Mouse (Mus musculus) macrophage (primary cell): ENCODE data around the gene Dhx16. TPM values are rescaled to one million over a fixed set of nuclear protein-coding genes. Genes with fewer than 3 reads are reported as not detected.

Experiments
- H3K27ac ChIP-seq: fragments of 350-480 bp; formaldehyde crosslinking; 2 replicates; pipeline ENCODE4 v1.9.0; 2021
- H3K36me3 ChIP-seq: fragments of 350-480 bp; formaldehyde crosslinking; 2 replicates; pipeline ENCODE4 v1.9.0; 2021; ENCODE audit errors: inconsistent target
- H3K4me3 ChIP-seq: fragments of 350-480 bp; formaldehyde crosslinking; 2 replicates; pipeline ENCODE4 v1.9.0; 2021; ENCODE audit errors: inconsistent target
- H3K79me2 ChIP-seq: fragments of 350-480 bp; formaldehyde crosslinking; 2 replicates; pipeline ENCODE4 v1.9.0; 2021; ENCODE audit errors: inconsistent target
- WGBS: methylation state at CpG from one replicate; pipeline ENCODE4 v1.1.7; 2026; ENCODE audit warnings: inconsistent platforms; ENCODE audit not compliant: missing documents; 5-methylcytosine and 5-hydroxymethylcytosine counted together
- polyA plus RNA-seq: library from polyadenylated mRNA; stranded (reverse); fragments of 250-400 nt; gene quantifications from 3 replicates; pipeline ENCODE4 v1.2.4, GENCODE M21; 2018; ENCODE audit warnings: inconsistent platforms

The Dhx16 gene
- polyA plus RNA-seq, 1 experiment from 2014 or later: 19.8 TPM

GRCm38 (mm10) chr17:35900636-35901035 is 21.0 kb downstream of the Dhx16 start:
- peaks cover 9% of the 10 kb centered on the region; the same call in 1 of the 2 replicates for H3K36me3 ChIP-seq
- H3K27ac ChIP-seq: no peak overlapping the region
- no peaks in the 10 kb centered on the region for H3K79me2 ChIP-seq
- H3K4me3 ChIP-seq: no peak overlapping the region
- WGBS: 8% methylated on average over 3 of the region's 3 CpGs

- peaks cover 9% of the 10 kb centered on the region; the same call in 1 of the 2 replicates for H3K36me3 ChIP-seq
- no peaks in the 10 kb centered on the region for H3K79me2 ChIP-seq
- no peak overlapping the region for H3K4me3 ChIP-seq
- WGBS: 67% methylated on average over 9 of the region's 9 CpGs
- H3K27ac ChIP-seq: no peak overlapping the region
Measured at GRCm38 (mm10) chr17:35903343-35903991, 23.8 kb downstream of the Dhx16 start.

- peaks cover 9% of the 10 kb centered on the region; the same call in 1 of the 2 replicates for H3K36me3 ChIP-seq
- 33% methylated on average over 4 of the region's 4 CpGs for WGBS
- no peaks in the 10 kb centered on the region for H3K79me2 ChIP-seq
- no peak overlapping the region for H3K27ac ChIP-seq
- no peak overlapping the region for H3K4me3 ChIP-seq
Measured at GRCm38 (mm10) chr17:35903992-35904355, 24.4 kb downstream of the Dhx16 start.

- Histone ChIP-seq H3K4me3 (no peak overlapping the region), H3K36me3 (peaks cover 9% of the 10 kb centered on the region; the same call in 1 of the 2 replicates), H3K27ac (no peak overlapping the region), H3K79me2 (no peaks in the 10 kb centered on the region; the same call in 1 of the 2 replicates)
- WGBS: 100% methylated on average over 1 of the region's 1 CpGs
Measured at GRCm38 (mm10) chr17:35905587-35905986, 26.0 kb downstream of the Dhx16 start.

- peaks cover 14% of the 10 kb centered on the region; the same call in 1 of the 2 replicates for H3K36me3 ChIP-seq
- H3K4me3 ChIP-seq: no peak overlapping the region
- H3K27ac ChIP-seq: no peak overlapping the region
- WGBS: 54% methylated on average over 2 of the region's 2 CpGs
- H3K79me2 ChIP-seq: peaks cover 17% of the 10 kb centered on the region
Measured at GRCm38 (mm10) chr17:35907609-35908008, 28.0 kb downstream of the Dhx16 start.

GRCm38 (mm10) chr17:35909186-35909918 is 29.7 kb downstream of the Dhx16 start:
- H3K27ac ChIP-seq: no peak overlapping the region
- H3K79me2 ChIP-seq: peaks cover 35% of the 10 kb centered on the region
- H3K36me3 ChIP-seq: peaks cover 14% of the 10 kb centered on the region
- H3K4me3 ChIP-seq: peak overlapping the region; percentile 43
- WGBS: 33% methylated on average over 20 of the region's 20 CpGs

- H3K4me3 ChIP-seq: peak within 1 kb of the TSS; percentile 43
- H3K36me3 ChIP-seq: peaks cover 14% of the 10 kb centered on the region
- 0% methylated on average over 13 of the region's 25 CpGs for WGBS
- peak within 1 kb of the TSS; percentile 41 for H3K27ac ChIP-seq
- H3K79me2 ChIP-seq: peaks cover 41% of the 10 kb centered on the region
Measured at GRCm38 (mm10) chr17:35909919-35910369, 30.3 kb downstream of the Dhx16 start, which contains the start of gene Atat1. Gene Atat1, minus strand, starts transcription at chr17:35910075.

GRCm38 (mm10) chr17:35914975-35915374 is 35.4 kb downstream of the Dhx16 start:
- Histone ChIP-seq H3K4me3 (peak overlapping the region; percentile 91), H3K36me3 (peaks cover 14% of the 10 kb centered on the region), H3K27ac (peak overlapping the region; percentile 98; the same call in 1 of the 2 replicates), H3K79me2 (peaks cover 81% of the 10 kb centered on the region)
- WGBS: 80% methylated on average over 5 of the region's 6 CpGs

GRCm38 (mm10) chr17:35915538-35916296 is 36.1 kb downstream of the Dhx16 start:
- Histone ChIP-seq H3K79me2 (peaks cover 87% of the 10 kb centered on the region), H3K36me3 (peaks cover 14% of the 10 kb centered on the region), H3K27ac (peak overlapping the region; percentile 98), H3K4me3 (peak overlapping the region; percentile 91)
- WGBS: 3% methylated on average over 28 of the region's 28 CpGs

- WGBS: under 1% methylated on average over 73 of the region's 83 CpGs
- H3K79me2 ChIP-seq: peaks cover 81% of the 10 kb centered on the region
- peak within 1 kb of the TSS; percentile 98 for H3K27ac ChIP-seq
- peaks cover 14% of the 10 kb centered on the region for H3K36me3 ChIP-seq
- H3K4me3 ChIP-seq: peak within 1 kb of the TSS; percentile 91
Measured at GRCm38 (mm10) chr17:35916297-35917142, 36.9 kb downstream of the Dhx16 start, which contains the start of the genes Mrps18b and Ppp1r10. Gene Mrps18b, minus strand, starts transcription at chr17:35916389. Gene Ppp1r10, plus strand, starts transcription at chr17:35916434.

- Histone ChIP-seq H3K79me2 (peaks cover 75% of the 10 kb centered on the region), H3K27ac (peak overlapping the region; percentile 98), H3K36me3 (peaks cover 14% of the 10 kb centered on the region), H3K4me3 (peak overlapping the region; percentile 86)
- WGBS: 0% methylated on average over 8 of the region's 8 CpGs
Measured at GRCm38 (mm10) chr17:35917143-35917462, 37.5 kb downstream of the Dhx16 start.

- H3K27ac ChIP-seq: peak overlapping the region; percentile 98
- peaks cover 70% of the 10 kb centered on the region for H3K79me2 ChIP-seq
- H3K36me3 ChIP-seq: peaks cover 8% of the 10 kb centered on the region
- WGBS: under 1% methylated on average over 11 of the region's 13 CpGs
- H3K4me3 ChIP-seq: peak overlapping the region; percentile 86
Measured at GRCm38 (mm10) chr17:35917463-35918251, 38.0 kb downstream of the Dhx16 start.
